Mouse (Mus musculus) bone marrow, adult 2 months (tissue): ENCODE results near the gene Gm3486. TPM values are rescaled to one million over a fixed set of nuclear protein-coding genes. Genes with fewer than 3 reads are reported as not detected.
"Not testable (repeated sequence)": the region's sequence is repeated elsewhere in the genome, so short reads cannot be mapped to it uniquely, and the experiment has no call there.

Source experiments
- H3K27ac ChIP-seq: fragments of 200-500 bp; 2 replicates; pipeline ENCODE4 v1.5.1; 2012; ENCODE audit warnings: low read depth, mild to moderate bottlenecking, control low read depth, inconsistent platforms, low read length; ENCODE audit not compliant: control insufficient read depth, poor library complexity, insufficient read depth
- H3K4me1 ChIP-seq: fragments of 200-500 bp; 2 replicates; pipeline ENCODE4 v1.6.1; 2011; ENCODE audit warnings: low read length; ENCODE audit not compliant: control insufficient read depth, insufficient read depth
- H3K4me3 ChIP-seq: fragments of 200-500 bp; replicated peaks from 2 replicates; pipeline ENCODE3; 2011; ENCODE audit warnings: mild to moderate bottlenecking, low read depth, low read length, control low read depth; ENCODE audit not compliant: control insufficient read depth
- WGBS: fragments of 180-500 bp; shearing (Covaris S2); methylation state at CpG from one replicate; pipeline ENCODE4 v1.1.7; 2018; 5-methylcytosine and 5-hydroxymethylcytosine counted together
- polyA plus RNA-seq: library from polyadenylated mRNA; stranded (reverse); fragments of >200 nt; gene quantifications from 2 replicates; pipeline ENCODE4 v1.2.4, GENCODE M21; 2011; ENCODE audit warnings: low replicate concordance; ENCODE audit not compliant: missing spikeins, insufficient read depth, insufficient read length

The Gm3486 gene
- not detected in 2 replicates for polyA plus RNA-seq

DNA sequence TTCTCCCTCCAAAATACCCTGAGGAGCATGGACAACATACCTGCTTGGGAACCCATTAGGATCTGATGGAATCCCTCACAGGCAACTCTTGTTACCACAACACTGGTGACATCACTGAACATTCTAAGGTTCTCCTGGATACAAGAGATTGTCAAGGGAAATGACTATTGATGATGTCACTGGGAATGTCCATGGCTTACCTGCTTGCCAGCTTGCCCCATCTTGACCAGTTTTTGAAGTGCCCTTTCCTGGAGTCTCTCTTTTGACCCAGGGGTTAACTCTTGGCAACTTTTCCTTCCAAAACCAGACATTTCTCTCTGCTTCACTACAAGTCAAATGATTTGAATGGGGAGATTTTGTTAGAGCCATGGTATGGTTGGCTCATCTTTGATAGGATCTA lies at the start of gene Gm3486:
Gene Gm3486 (minus strand): TSS at position 101 of the 400 bp plus-strand sequence.
- not testable (repeated sequence) for H3K4me3 ChIP-seq, H3K27ac ChIP-seq, H3K4me1 ChIP-seq

DNA sequence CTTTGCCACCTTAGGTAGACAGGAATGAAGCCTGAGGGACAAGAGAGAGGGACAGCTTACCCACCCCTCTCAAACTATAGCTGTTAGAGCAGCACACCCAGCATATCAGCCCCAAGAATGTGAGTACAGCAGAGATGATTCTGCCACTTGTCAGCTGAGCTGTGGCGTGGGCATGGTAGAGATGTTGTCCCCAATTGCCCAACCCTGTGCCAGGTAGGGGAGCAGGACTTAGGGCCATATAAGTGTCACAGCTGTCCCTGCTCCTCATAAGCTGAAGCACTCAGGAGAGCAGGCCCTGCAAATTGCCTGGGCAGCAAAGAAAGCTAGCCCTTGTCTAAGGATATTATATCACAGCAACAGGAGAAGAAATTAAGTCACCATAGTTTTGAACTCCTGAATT lies 35.4 kb upstream of the Gm3486 start:
- H3K4me3 ChIP-seq, H3K4me1 ChIP-seq, H3K27ac ChIP-seq: not testable (repeated sequence)
- WGBS: 68% methylated on average over 1 of the region's 1 CpGs

DNA sequence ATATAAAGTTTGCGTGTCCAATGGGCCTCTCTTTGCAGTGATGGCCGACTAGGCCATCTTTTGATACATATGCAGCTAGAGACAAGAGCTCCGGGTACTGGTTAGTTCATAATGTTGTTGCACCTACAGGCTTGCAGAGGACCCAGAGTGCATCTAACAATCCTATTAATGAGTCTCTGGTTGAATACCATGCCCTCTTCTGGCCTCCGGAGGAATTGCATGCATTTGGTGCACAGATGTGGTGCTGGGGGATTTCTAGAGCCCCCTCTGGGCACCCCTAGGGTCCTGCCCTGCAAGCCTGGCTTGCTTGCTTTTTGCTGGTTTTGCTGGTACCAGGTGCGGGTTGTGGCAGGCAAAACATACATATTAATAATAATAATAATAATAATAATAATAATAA lies 31.4 kb upstream of the Gm3486 start:
- not testable (repeated sequence) for H3K4me3 ChIP-seq, H3K27ac ChIP-seq, H3K4me1 ChIP-seq
- WGBS: 71% methylated on average over 5 of the region's 5 CpGs

DNA sequence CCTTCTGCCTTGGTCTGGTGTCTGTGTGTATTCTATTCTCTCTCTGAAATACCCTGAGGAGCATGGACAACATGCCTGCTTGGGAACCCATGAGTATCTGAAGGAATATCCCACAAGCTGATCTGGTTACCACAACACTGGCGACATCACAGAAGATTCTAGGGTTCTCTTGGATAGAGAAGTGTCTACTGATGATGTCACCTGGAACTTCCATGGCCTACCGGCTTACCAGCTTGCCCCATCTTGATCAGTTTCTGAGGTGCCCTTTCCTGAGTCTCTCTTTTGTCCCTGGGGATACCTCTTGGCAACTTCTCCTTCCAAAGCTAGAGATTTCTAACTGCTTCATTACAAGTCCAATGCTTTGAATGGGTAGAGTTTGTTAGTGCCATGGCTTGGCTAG lies 35.9 kb downstream of the Gm3486 start, which contains the start of gene Gm7954:
Gene Gm7954 (minus strand): TSS at position 101 of the 400 bp plus-strand sequence.
- not testable (repeated sequence) for H3K4me1 ChIP-seq, H3K27ac ChIP-seq, H3K4me3 ChIP-seq
- WGBS: 73% methylated on average over 2 of the region's 2 CpGs

Other genes with a start within 250 kb of the Gm3486 start
- gene Gm2832, start 210.7 kb downstream of the Gm3486 start, polyA plus RNA-seq: not detected in 2 replicates
- gene Gm5798, start 140.9 kb downstream of the Gm3486 start, polyA plus RNA-seq: not detected in 2 replicates
- not detected in 2 replicates for gene Gm7945, start 103.1 kb downstream of the Gm3486 start, polyA plus RNA-seq
- not detected in 2 replicates for gene Gm6482, start 81.2 kb downstream of the Gm3486 start, polyA plus RNA-seq
- gene Gm7954, start 36.0 kb downstream of the Gm3486 start, polyA plus RNA-seq: not detected in 2 replicates
- gene Gm7970, start 66.1 kb upstream of the Gm3486 start, polyA plus RNA-seq: not detected in 2 replicates
- gene 1700049E17Rik2, start 83.7 kb upstream of the Gm3486 start, polyA plus RNA-seq: not detected in 2 replicates
- gene Gm3072, start 135.1 kb upstream of the Gm3486 start, polyA plus RNA-seq: not detected in 2 replicates
- gene Gm3676, start 157.0 kb upstream of the Gm3486 start, polyA plus RNA-seq: not detected in 2 replicates
- gene Gm8068, start 212.4 kb upstream of the Gm3486 start, polyA plus RNA-seq: not detected in 2 replicates